Mouse (Mus musculus): ENCODE measurements at regions not wholly inside any gene's neighbourhood (a gene's known extent, or its start where the extent isn't known, plus 50 kb on each side); places are given as distances from the start of the nearest gene placed in this dataset.

DNA sequence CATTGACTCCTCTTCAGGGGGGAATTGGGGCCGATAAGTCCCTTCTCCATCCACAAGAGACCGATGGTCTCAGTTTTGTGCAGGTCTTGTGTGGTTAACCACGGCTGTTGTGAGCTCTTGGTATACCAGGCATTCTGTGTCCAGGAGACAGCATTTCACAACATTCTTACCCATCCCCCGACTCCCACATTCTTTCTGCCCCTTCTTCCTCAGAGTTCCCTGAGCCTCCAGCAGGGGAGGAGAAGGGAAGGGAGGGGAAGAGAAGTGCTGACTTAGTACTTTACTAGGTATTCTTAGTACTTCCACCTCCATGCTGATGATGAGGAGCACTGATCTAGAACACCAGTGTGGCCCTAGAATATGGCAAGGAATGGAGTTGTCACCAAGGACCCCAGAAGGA is 98.4 kb downstream of the Atp23 start:
- no peak for TF ChIP-seq TAL1 (IDR thresholded peaks at IDR 0.05; ENCODE audit: low read length)
- TF ChIP-seq GATA1 (IDR thresholded peaks at IDR 0.05; ENCODE audit: low read length) = no peak

All from erythroblast, embryonic 14.5 days (primary cell).